ENCODE assay signal across 8 mouse cellular contexts in genomic region chr1:63272741-63273338, GRCm38 (mm10). TPM values are rescaled to one million over a fixed set of nuclear protein-coding genes. Genes with fewer than 3 reads are reported as not detected.
DNase-seq lines count a peak whose midpoint lies in the region; ATAC-seq and TF ChIP-seq lines count a peak whose summit lies in the region.

Gene Zdbf2 (plus strand): TSS chr1:63273265.

- H3K4me3 ChIP-seq in lung, embryonic 15.5 days, result peak within 1 kb of the TSS; percentile 56
- H3K4me3 ChIP-seq in limb, embryonic 10.5 days, result peak within 1 kb of the TSS; percentile 71
- peak within 1 kb of the TSS; percentile 37 for H3K4me3 ChIP-seq in olfactory bulb, adult 2 months (ENCODE audit: insufficient read depth, low read depth, low read length)

- ATAC-seq in cerebellum, adult (ENCODE audit: insufficient number of reproducible peaks, low FRiP score, low TSS enrichment), result peak; percentile 49; the same call in 1 of the 2 replicates
- peak; percentile 73 for ATAC-seq in lung, embryonic 15.5 days (ENCODE audit: borderline replicate concordance, extremely low read depth, low FRiP score, low TSS enrichment)

- H3K27ac ChIP-seq in lung, embryonic 15.5 days, result no peak within 1 kb of the TSS; the same call in 1 of the 2 replicates
- peak within 1 kb of the TSS; percentile 93 for H3K27ac ChIP-seq in limb, embryonic 10.5 days
- no peak within 1 kb of the TSS for H3K27ac ChIP-seq in olfactory bulb, adult 2 months (ENCODE audit: insufficient read depth, low read depth, low read length)

- H3K9ac ChIP-seq in lung, embryonic 15.5 days, result peak within 1 kb of the TSS; percentile 48

- no peak for TF ChIP-seq CTCF in olfactory bulb, adult 2 months (IDR thresholded peaks at IDR 0.05; ENCODE audit: insufficient read depth, low read depth, low read length)

- peaks cover 12% of the 10 kb centered on the region for H3K4me1 ChIP-seq in lung, embryonic 15.5 days
- H3K4me1 ChIP-seq in limb, embryonic 10.5 days, result peaks cover 9% of the 10 kb centered on the region
- peaks cover 4% of the 10 kb centered on the region; the same call in 1 of the 2 replicates for H3K4me1 ChIP-seq in olfactory bulb, adult 2 months (ENCODE audit: control insufficient read depth, insufficient read depth, low read length)

- 1% methylated on average over 49 of the region's 49 CpGs for WGBS in lung, embryonic 15.5 days
- WGBS in limb, embryonic 10.5 days, result under 1% methylated on average over 45 of the region's 49 CpGs
- WGBS in olfactory bulb, adult 2 months, result 3% methylated on average over 44 of the region's 49 CpGs

- H3K4me2 ChIP-seq in lung, embryonic 15.5 days, result peak within 1 kb of the TSS; percentile 86

- H3K36me3 ChIP-seq in lung, embryonic 15.5 days, result no peaks in the 10 kb centered on the region
- H3K36me3 ChIP-seq in limb, embryonic 10.5 days, result no peaks in the 10 kb centered on the region

- H3K9me3 ChIP-seq in lung, embryonic 15.5 days, result no peaks in the 10 kb centered on the region
- H3K9me3 ChIP-seq in limb, embryonic 10.5 days (replicated peaks), result no peaks in the 10 kb centered on the region

- H3K27me3 ChIP-seq in lung, embryonic 15.5 days, result peaks cover 85% of the 10 kb centered on the region
- peaks cover 92% of the 10 kb centered on the region for H3K27me3 ChIP-seq in limb, embryonic 10.5 days (ENCODE audit: low read depth, poor library complexity, severe bottlenecking)

- no peak for DNase-seq in cerebellum, adult 11-12 months
- no peak for DNase-seq in lung, adult 18-20 months
- peak; percentile 62 for DNase-seq in forelimb bud, embryonic 11.5 days (ENCODE audit: low read depth, low spot score)
- peak; percentile 84 for DNase-seq in limb, embryonic 10.5 days (ENCODE audit: low spot score)
- no peak for DNase-seq in right cerebral cortex, adult 2 months (ENCODE audit: low spot score in 2 of 2)

- TF ChIP-seq POLR2A in olfactory bulb, adult 2 months (IDR thresholded peaks at IDR 0.05; ENCODE audit: insufficient read depth, low read depth, low read length), result no peak

RNA-seq across cellular contexts. Expression of gene Zdbf2, which starts in this region (rescaled TPM):
- 5.0 and 7.9 TPM in 2 replicates for polyA plus RNA-seq in lung, embryonic 15.5 days (2015; fragmentation: Nextera tagmentation; extraction: Ambion mirVana)
- polyA plus RNA-seq in limb, embryonic 10.5 days (2016; fragmentation: Nextera tagmentation; extraction: Ambion mirVana), result 10.9 and 12.8 TPM in 2 replicates
- not detected in 2 replicates for polyA plus RNA-seq in olfactory bulb, adult 2 months (2012; ENCODE audit: insufficient read depth, insufficient read length, low replicate concordance, missing spikeins)

Comparison
In these comparisons a context has a peak if more than half of its experiments do, and no peak if none do; other contexts are left out.
1. DNase-seq: peak in forelimb bud, embryonic 11.5 days (single experiment) and limb, embryonic 10.5 days (single experiment); none in cerebellum, adult 11-12 months (single experiment), lung, adult 18-20 months (0 of 2) and right cerebral cortex, adult 2 months (0 of 2).
2. Peak in every context shown above with its lines, with median percentiles within 50 percentile points of each other: H3K4me3 ChIP-seq.